Mouse (Mus musculus) adrenal gland, postnatal 36 days (tissue): ENCODE results near the gene Nectin4. TPM values are rescaled to one million over a fixed set of nuclear protein-coding genes. Genes with fewer than 3 reads are reported as not detected.
"Not testable (repeated sequence)": the region's sequence is repeated elsewhere in the genome, so short reads cannot be mapped to it uniquely, and the experiment has no call there.

Source experiments
- DNase-seq, 2 experiments: peaks; one replicate each; pipeline ENCODE4 v3.0.0; 2021; ENCODE audit warnings: mixed read lengths in 1 of 2
- long read RNA-seq, 2 experiments: library from polyadenylated mRNA; stranded (forward); transcript quantifications; one replicate each; pipeline ENCODE4 v2.0.0; 2021; ENCODE audit warnings: borderline sequencing depth in 2 of 2
- total RNA-seq, 2 experiments: library from RNA; stranded (reverse); gene quantifications; 2 replicates each; pipeline ENCODE4 v1.2.3; 2021

Nectin4 gene
- total RNA-seq = under 1 TPM; 0.23 TPM
- long read RNA-seq, experiment 1 = 0 reads
- long read RNA-seq, experiment 2 = 0 reads

DNA sequence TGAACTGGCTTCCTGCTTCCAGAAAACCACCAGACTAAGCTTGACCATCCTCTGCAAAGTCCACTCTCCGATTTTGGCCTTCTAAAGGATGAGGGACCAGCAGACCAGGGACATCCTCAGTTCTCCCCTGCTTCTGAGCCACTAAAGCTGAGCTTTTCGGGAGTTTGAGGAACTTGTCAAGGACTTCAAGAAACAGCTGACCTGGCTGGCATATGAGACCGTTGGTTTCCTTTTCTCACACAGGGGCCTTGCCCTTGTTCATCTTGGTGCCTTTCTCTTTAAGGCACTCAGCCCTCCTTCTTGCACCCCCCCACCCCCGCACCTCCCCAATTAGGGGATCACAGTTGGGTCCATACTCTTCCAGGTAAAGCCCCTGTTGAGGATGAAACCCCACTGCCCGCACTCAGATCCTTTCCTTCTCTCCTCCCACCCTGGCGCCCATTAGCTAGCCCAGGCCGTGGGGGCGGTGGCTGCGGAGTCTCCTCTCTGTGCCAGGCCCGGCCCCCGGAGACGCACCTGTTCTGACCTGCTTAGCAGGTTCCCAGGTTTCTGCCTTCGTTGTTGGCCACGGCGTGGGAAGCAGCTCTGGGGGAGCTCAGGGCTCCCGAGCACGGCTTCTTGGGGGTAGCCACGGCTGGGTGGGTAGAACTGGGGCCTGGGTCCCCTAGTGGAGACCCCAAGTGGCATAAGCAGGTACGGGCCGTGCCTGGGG lies at the start of gene Nectin4:
Nectin4 (plus strand) TSS at position 255 of the 712 bp plus-strand sequence.
- DNase-seq = no peak

GRCm38 (mm10) chr1:171320151-171320550 lies 49.7 kb upstream of the Nectin4 start:
- no peak for DNase-seq

DNA sequence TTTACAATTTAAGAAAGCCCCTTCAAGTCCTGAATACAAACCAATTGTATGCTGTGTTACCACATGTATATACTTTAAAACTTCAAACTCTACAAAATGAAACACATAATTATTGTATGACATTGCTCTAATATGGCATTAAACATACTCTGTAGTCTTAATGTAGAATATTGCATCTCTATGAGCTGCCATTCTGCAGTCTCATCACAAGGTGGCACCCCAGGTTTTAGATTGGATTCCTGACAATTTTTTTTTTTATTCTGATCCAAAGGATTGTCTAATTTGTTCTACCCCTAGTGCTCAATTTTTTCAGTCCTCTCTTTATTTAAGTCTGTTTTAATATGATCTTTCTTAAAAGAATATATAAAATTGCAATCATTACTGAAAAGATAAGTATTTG lies 48.5 kb upstream of the Nectin4 start:
- peak in 1 of 2 experiments; percentile 52 for DNase-seq

DNA sequence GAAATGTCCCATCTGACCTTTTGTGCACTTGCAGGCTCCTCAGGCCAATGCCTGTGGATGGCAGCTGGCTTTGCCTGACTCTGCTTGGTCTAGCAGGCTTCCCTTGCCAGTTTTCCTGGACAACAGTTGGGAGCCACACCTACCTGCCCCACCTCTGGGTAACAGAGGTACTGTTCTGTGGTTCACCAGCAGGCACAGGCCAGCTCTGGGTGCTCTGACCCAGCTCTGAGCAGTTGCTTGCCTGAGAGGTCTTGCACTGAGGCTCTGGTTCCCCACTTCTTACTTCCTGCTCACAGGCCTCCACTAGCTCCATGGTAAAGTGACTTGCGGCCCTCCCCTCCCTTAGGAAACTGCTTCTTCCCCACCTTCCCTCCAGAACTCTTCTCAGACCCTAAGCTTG lies 47.9 kb upstream of the Nectin4 start:
- DNase-seq = no peak

DNA sequence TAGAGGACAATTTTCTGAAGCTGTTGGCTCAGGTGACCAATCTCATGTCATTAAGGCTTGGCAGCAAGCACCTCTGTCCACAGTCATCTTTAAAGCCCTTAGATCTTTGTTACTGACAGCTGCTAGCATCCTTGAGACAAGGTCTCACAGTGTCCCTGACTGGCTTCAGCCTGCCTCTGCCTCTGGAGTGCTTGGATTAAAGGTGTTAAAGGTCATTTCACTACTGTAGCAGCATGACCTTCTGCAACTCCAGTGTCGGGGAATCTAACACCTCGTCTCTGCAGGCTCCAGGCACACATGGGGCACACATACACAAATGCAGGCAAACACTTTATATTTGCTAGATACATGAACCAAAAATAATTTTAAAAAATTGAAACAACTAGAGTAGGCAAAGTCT lies 44.3 kb upstream of the Nectin4 start:
- no peak for DNase-seq

DNA sequence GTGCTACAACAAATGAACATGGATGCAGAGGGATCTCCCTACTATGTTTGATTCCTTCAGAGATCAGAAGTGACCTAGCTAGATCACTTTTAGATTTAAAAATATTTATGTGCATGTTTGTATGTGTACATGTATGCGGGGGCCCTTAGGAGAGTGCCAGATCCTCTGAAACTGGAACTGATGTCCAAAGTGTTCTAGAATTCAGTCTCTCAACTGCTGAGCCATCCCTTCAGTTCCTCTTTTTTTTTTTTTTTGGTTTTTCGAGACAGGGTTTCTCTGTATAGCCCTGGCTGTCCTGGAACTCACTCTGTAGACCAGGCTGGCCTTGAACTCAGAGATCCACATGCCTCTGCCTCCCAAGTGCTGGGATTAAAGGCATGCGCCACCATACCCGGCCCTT lies 43.3 kb upstream of the Nectin4 start:
- not testable (repeated sequence) for DNase-seq

DNA sequence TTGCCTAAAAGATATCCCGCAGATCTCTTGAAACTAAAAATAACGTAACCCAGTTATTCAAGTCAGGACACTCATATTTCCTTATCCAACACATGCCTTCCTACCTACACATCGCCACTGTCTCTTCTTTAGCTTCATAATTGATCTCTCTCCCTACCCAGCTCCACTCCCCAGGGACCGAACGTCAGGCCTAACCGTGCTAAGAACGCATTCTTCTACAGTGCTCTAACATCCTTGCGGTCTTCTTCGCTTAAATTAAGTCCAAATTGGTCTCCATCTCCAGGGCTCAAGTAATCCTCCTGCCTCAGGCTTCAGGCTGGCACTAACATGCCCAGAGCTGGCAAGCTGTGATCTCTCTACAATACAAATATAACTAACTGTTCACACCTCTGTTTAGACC lies 41.7 kb upstream of the Nectin4 start:
- DNase-seq = no peak

DNA sequence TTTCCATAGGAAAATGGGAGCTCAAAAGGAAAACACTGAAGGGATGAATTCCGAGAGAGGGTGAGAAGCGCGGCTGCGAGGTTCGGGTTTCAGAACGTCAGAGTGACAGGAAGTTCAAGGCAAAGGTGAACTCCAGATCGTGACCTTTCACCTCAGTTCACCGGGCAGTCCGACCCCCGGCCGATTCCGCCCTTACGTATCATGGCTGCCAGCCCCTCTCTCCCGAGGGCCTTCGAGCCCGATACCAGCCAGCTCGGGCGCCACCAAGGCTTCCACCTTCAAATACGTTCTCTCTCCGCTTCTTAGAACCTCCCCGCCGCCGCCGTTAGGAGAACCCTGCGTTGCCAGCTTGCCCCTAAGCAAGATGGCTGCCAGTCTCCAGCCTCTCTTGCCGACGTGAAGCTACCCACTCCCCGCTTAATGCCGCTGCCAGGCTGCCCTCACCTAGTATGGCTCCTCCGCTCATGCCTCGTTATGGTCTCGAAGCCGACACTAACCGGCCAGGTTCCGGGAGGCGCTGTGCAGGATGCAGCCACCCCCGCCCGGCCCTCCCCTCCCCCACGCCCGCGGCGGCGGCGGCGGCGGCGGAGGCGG lies 41.0 kb upstream of the Nectin4 start, which contains the start of gene Dedd:
Dedd (plus strand) TSS at position 307 of the 594 bp plus-strand sequence.
- DNase-seq = peak; percentile 91 to 92

GRCm38 (mm10) chr1:171329433-171330215 lies 40.3 kb upstream of the Nectin4 start:
- DNase-seq = peak; percentile 82 to 88

DNA sequence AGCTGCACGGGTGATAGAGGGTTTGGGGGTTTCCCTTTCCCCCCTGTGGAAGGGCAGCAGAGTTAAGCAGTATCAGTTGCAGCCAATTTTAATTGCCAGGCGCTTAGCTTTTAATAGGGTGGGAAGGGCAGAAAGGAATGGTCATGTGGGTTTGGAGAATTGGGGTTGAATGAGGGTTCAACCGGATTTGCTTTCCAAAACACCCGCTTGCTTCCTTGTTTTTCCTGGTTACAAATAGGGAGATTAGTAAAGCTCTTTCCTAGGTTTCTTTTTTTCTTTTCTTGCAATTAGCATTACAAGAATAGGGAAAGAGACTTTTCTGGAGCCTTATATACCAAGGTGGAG lies 39.7 kb upstream of the Nectin4 start:
- DNase-seq = no peak

DNA sequence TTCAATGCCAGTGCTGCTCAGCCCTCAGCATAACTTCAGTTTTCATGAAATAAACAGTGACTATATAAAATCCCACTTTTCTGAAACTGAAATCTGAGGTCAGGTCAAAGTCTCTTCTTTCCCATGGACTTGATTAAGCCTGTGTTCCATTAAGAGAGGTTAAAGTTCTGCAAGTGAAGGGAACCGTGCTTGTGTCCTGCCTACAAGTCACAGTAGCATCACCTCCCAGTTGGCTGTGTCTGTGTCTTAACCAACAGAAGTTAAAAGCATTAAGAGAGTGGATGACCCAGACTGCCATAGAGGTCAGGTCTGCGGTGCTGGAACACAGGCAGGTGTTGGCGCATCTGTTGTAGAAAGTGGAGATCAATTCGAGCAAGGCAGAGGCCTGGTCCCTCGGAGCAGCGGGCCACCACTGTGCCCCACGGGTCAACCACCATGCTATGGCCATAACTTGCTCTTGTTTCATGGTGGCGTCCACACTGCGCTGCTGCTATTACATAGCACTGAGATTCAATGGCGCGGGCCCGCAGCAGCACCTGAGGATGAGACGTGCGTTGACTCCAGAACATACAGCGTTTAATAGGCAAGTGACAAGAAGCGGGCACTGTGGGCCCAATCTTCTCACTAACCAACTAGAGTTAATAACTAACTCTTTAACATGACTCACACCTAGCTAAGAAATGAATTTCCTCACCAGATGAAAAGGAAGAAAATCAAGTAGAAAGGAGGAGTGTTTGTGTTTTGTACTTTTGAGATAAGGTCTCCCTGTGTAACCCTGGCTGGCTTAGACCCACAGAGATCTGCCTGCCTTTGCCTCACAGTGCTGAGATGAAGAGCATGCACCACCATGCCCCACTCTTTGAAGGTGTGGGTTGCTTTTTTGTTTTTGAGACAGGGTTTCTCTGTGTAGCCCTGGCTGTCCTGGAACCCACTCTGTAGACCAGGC lies 27.4 kb upstream of the Nectin4 start:
- no peak for DNase-seq

DNA sequence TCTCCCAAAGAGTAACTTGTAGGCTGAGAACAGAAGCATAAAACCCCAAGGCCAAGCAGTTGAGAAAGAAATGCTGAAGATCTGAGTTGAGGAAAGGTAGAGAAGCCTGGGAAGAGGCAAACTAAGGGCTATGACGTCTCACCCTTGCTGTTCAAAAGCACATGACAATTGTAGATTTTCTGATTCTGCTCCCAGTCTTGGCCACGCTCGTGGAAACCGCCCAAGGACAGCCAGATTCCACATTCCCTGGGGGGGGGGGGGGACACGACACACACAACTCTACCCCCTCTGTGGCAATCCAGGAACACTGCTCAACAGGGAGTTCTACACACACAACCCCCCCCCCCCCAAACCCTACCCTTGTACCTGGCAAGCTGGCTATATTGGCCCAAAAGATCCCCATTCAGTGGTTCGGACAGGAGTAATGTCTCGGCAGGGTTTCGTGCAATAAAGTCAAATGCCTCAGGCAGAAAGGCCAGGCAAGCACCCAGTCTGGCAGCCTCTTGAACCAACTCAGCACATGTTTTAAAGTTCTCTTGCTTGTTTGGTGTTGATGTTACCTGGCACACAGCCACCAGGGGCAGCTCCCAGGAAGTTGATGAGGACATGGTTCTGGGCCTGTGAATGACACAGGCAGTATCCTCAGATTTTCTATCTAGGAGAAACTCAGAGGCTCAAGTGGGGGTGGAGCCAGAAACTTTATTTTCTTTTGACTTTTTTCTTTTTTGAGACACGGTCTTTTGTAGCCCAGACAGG lies 25.8 kb upstream of the Nectin4 start:
- peak; percentile 51 to 66 for DNase-seq

DNA sequence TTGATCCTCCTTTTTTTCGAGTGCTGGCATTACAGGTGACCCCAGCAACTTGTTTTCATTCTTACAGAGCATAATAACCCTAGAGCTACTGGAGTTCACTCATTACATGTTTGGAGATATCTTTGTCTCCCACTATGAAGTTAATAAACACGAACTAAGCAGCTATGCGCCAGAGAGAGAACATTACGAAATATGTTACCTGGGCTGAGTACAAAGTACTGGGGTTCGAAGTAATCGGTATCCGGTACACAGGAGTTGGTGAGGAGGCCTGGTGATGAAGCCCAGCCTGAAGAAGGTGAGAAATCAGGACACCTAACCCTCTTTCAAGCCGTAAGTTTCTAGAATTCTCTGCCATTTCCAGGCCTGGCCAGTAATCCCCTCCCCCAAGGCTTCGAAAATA lies 25.2 kb upstream of the Nectin4 start:
- no peak for DNase-seq

DNA sequence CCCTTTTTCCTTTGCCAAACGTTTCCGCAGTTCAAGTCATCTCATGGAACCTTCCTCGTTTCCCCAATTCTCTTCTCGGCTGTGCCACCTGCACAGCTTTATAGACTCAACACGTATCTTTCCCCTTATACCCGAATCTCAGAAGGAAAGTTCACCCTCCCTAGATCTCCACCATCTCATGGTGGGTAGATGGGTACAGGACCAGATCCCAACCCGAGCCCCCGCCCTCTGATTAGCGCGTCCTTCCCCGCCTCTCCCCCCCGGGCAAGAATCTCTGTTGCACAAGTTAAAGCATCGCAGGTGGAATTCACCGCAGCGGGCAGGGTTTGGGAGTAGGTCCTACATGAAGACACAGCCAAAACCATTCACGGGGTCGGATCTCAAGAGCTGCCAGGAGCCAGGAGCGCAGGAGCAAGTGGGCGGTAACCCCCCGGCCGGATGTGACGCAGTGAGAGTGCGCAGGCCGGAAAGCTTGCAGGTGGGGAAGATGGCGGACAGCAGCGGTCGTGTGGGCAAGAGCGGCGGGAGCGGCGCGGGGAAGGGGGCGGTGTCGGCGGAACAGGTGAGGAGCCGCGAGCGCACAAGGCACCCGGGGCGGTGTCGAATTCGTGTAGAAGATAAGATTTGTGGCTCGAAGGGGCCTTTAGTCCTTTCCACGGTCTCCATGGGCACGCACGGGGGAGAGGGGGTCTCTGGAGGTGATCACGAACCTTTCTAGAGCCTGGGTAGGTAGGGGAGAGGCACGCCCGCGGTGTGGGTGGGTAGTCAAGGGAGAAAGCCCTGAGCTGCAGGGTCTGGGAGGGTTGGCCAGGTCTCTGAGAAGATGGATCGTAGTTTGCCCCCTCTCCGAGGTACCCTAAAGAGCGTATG lies 24.4 kb upstream of the Nectin4 start, which contains the start of the genes Nit1 and Pfdn2:
Nit1 (minus strand) TSS at position 422 of the 870 bp plus-strand sequence.
Pfdn2 (plus strand) TSS at position 446 of the 870 bp plus-strand sequence.
- peak; percentile 96 to 97 for DNase-seq

DNA sequence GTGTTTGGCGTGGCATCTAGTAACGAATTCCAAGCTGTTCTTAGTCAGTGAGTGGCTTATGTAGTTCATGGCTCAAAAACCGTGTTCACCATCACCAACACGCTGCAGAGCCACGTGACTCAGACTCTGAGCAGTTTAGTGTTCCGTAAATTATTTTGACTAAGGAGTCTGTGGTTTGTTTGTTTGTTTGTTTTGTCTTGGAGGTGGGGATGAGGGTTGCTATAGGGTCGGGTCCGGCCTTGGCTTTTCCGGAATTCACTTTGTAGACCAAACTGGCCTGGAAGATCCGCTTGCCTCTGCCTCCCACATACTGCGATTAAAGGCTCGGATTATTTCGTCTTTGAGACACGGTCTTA lies 23.8 kb upstream of the Nectin4 start:
- no peak for DNase-seq

GRCm38 (mm10) chr1:171348665-171349064 lies 21.2 kb upstream of the Nectin4 start:
- peak in 1 of 2 experiments; percentile 44 for DNase-seq

DNA sequence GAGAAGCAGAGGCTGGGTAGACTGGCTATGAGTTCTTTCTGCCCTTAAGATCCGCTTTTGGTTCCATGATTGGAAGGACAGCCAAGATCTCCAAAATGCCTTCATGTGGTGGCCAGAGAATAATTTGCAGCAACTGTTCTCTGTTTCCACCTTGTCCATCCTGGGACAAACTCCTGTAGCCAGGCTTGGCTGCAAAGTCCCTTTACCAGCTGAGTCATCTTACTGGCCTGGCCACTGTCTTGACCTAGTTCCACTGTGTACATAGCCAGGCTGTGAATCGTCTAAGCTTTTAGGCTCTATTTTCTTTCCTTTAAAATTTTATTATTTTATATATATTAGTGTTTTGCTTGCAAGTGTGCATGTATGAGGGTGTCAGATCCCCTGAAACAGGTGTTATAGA lies 20.7 kb upstream of the Nectin4 start:
- peak; percentile 40 to 46 for DNase-seq

- DNase-seq = peak in 1 of 2 experiments; percentile 34
Measured at GRCm38 (mm10) chr1:171355812-171356340, 14.0 kb upstream of the Nectin4 start.

DNA sequence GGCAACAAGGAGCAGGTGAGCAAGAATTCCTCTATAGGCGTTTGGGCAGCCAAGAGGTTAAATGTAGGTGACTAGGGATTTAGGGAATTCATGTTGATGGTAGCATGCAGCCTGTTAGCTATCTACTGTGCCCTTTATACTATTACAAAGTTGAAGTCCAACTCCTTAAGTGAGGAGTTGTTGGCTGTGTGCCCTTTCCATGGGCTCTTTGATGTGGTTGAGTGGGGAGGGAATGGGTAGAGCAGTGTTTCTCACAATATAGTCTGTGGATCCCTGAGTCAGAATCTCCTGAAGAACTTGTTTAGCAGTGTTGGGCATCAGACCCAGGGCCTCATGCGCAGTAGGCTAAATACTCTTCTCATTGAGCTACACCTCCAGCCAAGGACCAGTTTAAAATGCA lies 13.1 kb upstream of the Nectin4 start:
- peak; percentile 49 to 52 for DNase-seq

GRCm38 (mm10) chr1:171358421-171358820 lies 11.5 kb upstream of the Nectin4 start:
- DNase-seq = no peak
